Mouse (Mus musculus) MEL (cell line): ENCODE results near the gene Gm10073.

Experiments used
- CTCF ChIP-seq, 3 experiments: IDR thresholded peaks in 2 of 3; conservative IDR thresholded peaks in 1 of 3; 2 replicates each; pipeline ENCODE4 v1.5.1; 2011 to 2012; ENCODE audit warnings: low read length in 3 of 3, low read depth in 2 of 3, mild to moderate bottlenecking in 2 of 3, improper control_type of control experiment in 1 of 3, inconsistent platforms in 1 of 3, mixed read lengths in 1 of 3, moderate library complexity in 1 of 3; ENCODE audit not compliant: control insufficient read depth in 1 of 3, insufficient read depth in 1 of 3, poor library complexity in 1 of 3, severe bottlenecking in 1 of 3
- MYB ChIP-seq: IDR thresholded peaks from 2 replicates; pipeline ENCODE4 v1.6.1; 2011; ENCODE audit warnings: mild to moderate bottlenecking, low read depth, low read length, improper control_type of control experiment
- NELFE ChIP-seq: IDR thresholded peaks from 2 replicates; pipeline ENCODE4 v1.6.1; 2011; ENCODE audit warnings: low read depth, low read length, improper control_type of control experiment
- POLR2A ChIP-seq, 2 experiments: IDR thresholded peaks; 2 replicates each; pipeline ENCODE4 v1.6.1; 2011 to 2012; ENCODE audit warnings: low read length in 2 of 2, mild to moderate bottlenecking in 2 of 2, control low read depth in 1 of 2, improper control_type of control experiment in 1 of 2, low read depth in 1 of 2, moderate library complexity in 1 of 2; ENCODE audit not compliant: control insufficient read depth in 1 of 2, insufficient read depth in 1 of 2, poor library complexity in 1 of 2
- ZKSCAN1 ChIP-seq: IDR thresholded peaks from 2 replicates; pipeline ENCODE4 v1.6.1; 2012; ENCODE audit warnings: low read depth, mild to moderate bottlenecking, inconsistent platforms, low read length, improper control_type of control experiment, moderate library complexity
- ZMIZ1 ChIP-seq: IDR thresholded peaks from 2 replicates; pipeline ENCODE4 v1.6.1; 2012; ENCODE audit warnings: low read depth, mild to moderate bottlenecking, inconsistent platforms, low read length, improper control_type of control experiment, moderate library complexity
- ZNF384 ChIP-seq: IDR thresholded peaks from 2 replicates; pipeline ENCODE4 v1.6.1; 2012; ENCODE audit warnings: low read depth, mild to moderate bottlenecking, inconsistent platforms, low read length, improper control_type of control experiment

- TF ChIP-seq ZKSCAN1 (no peak), NELFE (no peak), CTCF (IDR thresholded peaks at IDR 0.05 in 2 of 3, conservative IDR thresholded peaks at IDR 0.05 in 1 of 3; ENCODE audit: control insufficient read depth in 1 of 3, insufficient read depth in 1 of 3, low read depth in 2 of 3, low read length in 3 of 3, poor library complexity in 1 of 3, severe bottlenecking in 1 of 3) (no peak), POLR2A (IDR thresholded peaks at IDR 0.05; ENCODE audit: control insufficient read depth in 1 of 2, insufficient read depth in 1 of 2, low read depth in 1 of 2, low read length in 2 of 2, poor library complexity in 1 of 2) (no peak), ZMIZ1 (no peak), ZNF384 (no peak), MYB (no peak)
These were observed 49.8 kb upstream of the Gm10073 start for GRCm38 (mm10) chr8:106623016-106623415.
